Mouse (Mus musculus): ENCODE results near the gene Oscar. TPM values are rescaled to one million over a fixed set of nuclear protein-coding genes. Genes with fewer than 3 reads are reported as not detected.
A peak's percentile ranks its signal among the peaks of the same experiment; 100 is the strongest.

The Oscar gene
- polyA plus RNA-seq, 1 experiment, result 0.18 TPM

- H3K4me1 ChIP-seq (ENCODE audit: control insufficient read depth, insufficient read depth, low read length), result peaks cover 15% of the 10 kb centered on the region; the same call in 1 of the 2 replicates
- 1% methylated on average over 55 of the region's 58 CpGs for WGBS
- peak; percentile 95 for DNase-seq
- peak within 1 kb of the TSS; percentile 82 for H3K4me3 ChIP-seq (replicated peaks; ENCODE audit: extremely low read depth, low read depth, low read length)
- TF ChIP-seq POLR2A (IDR thresholded peaks at IDR 0.05; ENCODE audit: borderline replicate concordance, extremely low read depth, low read depth, low read length) (peak; percentile 81; the same call in 1 of the 2 replicates), CTCF (IDR thresholded peaks at IDR 0.05; ENCODE audit: insufficient read depth, low read length) (no peak)
Observed at GRCm38 (mm10) chr7:3644672-3645487, 28.9 kb upstream of the Oscar start, which contains the start of gene Cnot3. TSS of gene Cnot3 (plus strand) at chr7:3645268.

- no peak for DNase-seq
- WGBS, result under 1% methylated on average over 11 of the region's 11 CpGs
- TF ChIP-seq CTCF (IDR thresholded peaks at IDR 0.05; ENCODE audit: insufficient read depth, low read length) (no peak), POLR2A (IDR thresholded peaks at IDR 0.05; ENCODE audit: borderline replicate concordance, extremely low read depth, low read depth, low read length) (no peak)
Observed at GRCm38 (mm10) chr7:3644348-3644671, 28.4 kb upstream of the Oscar start.

GRCm38 (mm10) chr7:3643843-3644242 lies 27.9 kb upstream of the Oscar start:
- no peak for TF ChIP-seq CTCF (IDR thresholded peaks at IDR 0.05; ENCODE audit: insufficient read depth, low read length)
- TF ChIP-seq POLR2A (IDR thresholded peaks at IDR 0.05; ENCODE audit: borderline replicate concordance, extremely low read depth, low read depth, low read length), result no peak
- no peak overlapping the region for H3K4me3 ChIP-seq (replicated peaks; ENCODE audit: extremely low read depth, low read depth, low read length)
- DNase-seq, result no peak
- 16% methylated on average over 9 of the region's 9 CpGs for WGBS
- peaks cover 15% of the 10 kb centered on the region; the same call in 1 of the 2 replicates for H3K4me1 ChIP-seq (ENCODE audit: control insufficient read depth, insufficient read depth, low read length)

More at GRCm38 (mm10) chr7:3644348-3644671, 28.4 kb upstream of the Oscar start:
- H3K4me3 ChIP-seq (replicated peaks; ENCODE audit: extremely low read depth, low read depth, low read length), result peak overlapping the region; percentile 31
- peaks cover 15% of the 10 kb centered on the region; the same call in 1 of the 2 replicates for H3K4me1 ChIP-seq (ENCODE audit: control insufficient read depth, insufficient read depth, low read length)

- H3K4me1 ChIP-seq (ENCODE audit: control insufficient read depth, insufficient read depth, low read length), result peaks cover 15% of the 10 kb centered on the region; the same call in 1 of the 2 replicates
- H3K4me3 ChIP-seq (replicated peaks; ENCODE audit: extremely low read depth, low read depth, low read length), result no peak overlapping the region
- WGBS, result 61% methylated on average over 5 of the region's 5 CpGs
- TF ChIP-seq CTCF (IDR thresholded peaks at IDR 0.05; ENCODE audit: insufficient read depth, low read length) (no peak), POLR2A (IDR thresholded peaks at IDR 0.05; ENCODE audit: borderline replicate concordance, extremely low read depth, low read depth, low read length) (no peak)
- no peak for DNase-seq
Observed at GRCm38 (mm10) chr7:3643412-3643811, 27.5 kb upstream of the Oscar start.

GRCm38 (mm10) chr7:3630478-3630815 lies 14.5 kb upstream of the Oscar start:
- no peak for DNase-seq
- TF ChIP-seq POLR2A (IDR thresholded peaks at IDR 0.05; ENCODE audit: borderline replicate concordance, extremely low read depth, low read depth, low read length), result no peak
- no peak for TF ChIP-seq CTCF (IDR thresholded peaks at IDR 0.05; ENCODE audit: insufficient read depth, low read length)
- WGBS, result 49% methylated on average over 3 of the region's 3 CpGs
- H3K4me3 ChIP-seq (replicated peaks; ENCODE audit: extremely low read depth, low read depth, low read length), result peak overlapping the region; percentile 94
- peaks cover 14% of the 10 kb centered on the region for H3K4me1 ChIP-seq (ENCODE audit: control insufficient read depth, insufficient read depth, low read length)

- WGBS, result 1% methylated on average over 47 of the region's 47 CpGs
- Histone ChIP-seq H3K4me1 (ENCODE audit: control insufficient read depth, insufficient read depth, low read length) (peaks cover 14% of the 10 kb centered on the region), H3K4me3 (replicated peaks; ENCODE audit: extremely low read depth, low read depth, low read length) (peak within 1 kb of the TSS; percentile 94)
- TF ChIP-seq POLR2A (IDR thresholded peaks at IDR 0.05; ENCODE audit: borderline replicate concordance, extremely low read depth, low read depth, low read length) (peak; percentile 67; the same call in 1 of the 2 replicates), CTCF (IDR thresholded peaks at IDR 0.05; ENCODE audit: insufficient read depth, low read length) (no peak)
- peak; percentile 94 for DNase-seq
Observed at GRCm38 (mm10) chr7:3629543-3630477, 13.9 kb upstream of the Oscar start, which contains the start of the genes Tfpt and Prpf31. TSS of gene Tfpt (minus strand) at chr7:3629929. TSS of gene Prpf31 (plus strand) at chr7:3629985.

GRCm38 (mm10) chr7:3629030-3629429 lies 13.1 kb upstream of the Oscar start:
- Histone ChIP-seq H3K4me3 (replicated peaks; ENCODE audit: extremely low read depth, low read depth, low read length) (peak overlapping the region; percentile 94), H3K4me1 (ENCODE audit: control insufficient read depth, insufficient read depth, low read length) (peaks cover 14% of the 10 kb centered on the region)
- no peak for DNase-seq
- TF ChIP-seq POLR2A (IDR thresholded peaks at IDR 0.05; ENCODE audit: borderline replicate concordance, extremely low read depth, low read depth, low read length) (no peak), CTCF (IDR thresholded peaks at IDR 0.05; ENCODE audit: insufficient read depth, low read length) (no peak)
- 28% methylated on average over 4 of the region's 4 CpGs for WGBS

- peak; percentile 77 for DNase-seq
- Histone ChIP-seq H3K4me1 (ENCODE audit: control insufficient read depth, insufficient read depth, low read length) (no peaks in the 10 kb centered on the region), H3K4me3 (replicated peaks; ENCODE audit: extremely low read depth, low read depth, low read length) (peak within 1 kb of the TSS; percentile 95)
- TF ChIP-seq CTCF (IDR thresholded peaks at IDR 0.05; ENCODE audit: insufficient read depth, low read length) (no peak), POLR2A (IDR thresholded peaks at IDR 0.05; ENCODE audit: borderline replicate concordance, extremely low read depth, low read depth, low read length) (peak; percentile 89; the same call in 1 of the 2 replicates)
- under 1% methylated on average over 32 of the region's 32 CpGs for WGBS
Observed at GRCm38 (mm10) chr7:3617242-3617995, 1.5 kb upstream of the Oscar start, which contains the start of gene Ndufa3. TSS of gene Ndufa3 (plus strand) at chr7:3617373.
